Mouse (Mus musculus): Measurements from ENCODE around the gene Tubb2b.

The Tubb2b gene

GRCm38 (mm10) chr13:34130226-34130731 lies at the start of gene Tubb2b:
Tubb2b (minus strand) TSS chr13:34130466.
- peak in 1 of 2 experiments; percentile 61 for DNase-seq

- DNase-seq, result no peak
Measured at GRCm38 (mm10) chr13:34174025-34174424, 43.8 kb upstream of the Tubb2b start.

DNA sequence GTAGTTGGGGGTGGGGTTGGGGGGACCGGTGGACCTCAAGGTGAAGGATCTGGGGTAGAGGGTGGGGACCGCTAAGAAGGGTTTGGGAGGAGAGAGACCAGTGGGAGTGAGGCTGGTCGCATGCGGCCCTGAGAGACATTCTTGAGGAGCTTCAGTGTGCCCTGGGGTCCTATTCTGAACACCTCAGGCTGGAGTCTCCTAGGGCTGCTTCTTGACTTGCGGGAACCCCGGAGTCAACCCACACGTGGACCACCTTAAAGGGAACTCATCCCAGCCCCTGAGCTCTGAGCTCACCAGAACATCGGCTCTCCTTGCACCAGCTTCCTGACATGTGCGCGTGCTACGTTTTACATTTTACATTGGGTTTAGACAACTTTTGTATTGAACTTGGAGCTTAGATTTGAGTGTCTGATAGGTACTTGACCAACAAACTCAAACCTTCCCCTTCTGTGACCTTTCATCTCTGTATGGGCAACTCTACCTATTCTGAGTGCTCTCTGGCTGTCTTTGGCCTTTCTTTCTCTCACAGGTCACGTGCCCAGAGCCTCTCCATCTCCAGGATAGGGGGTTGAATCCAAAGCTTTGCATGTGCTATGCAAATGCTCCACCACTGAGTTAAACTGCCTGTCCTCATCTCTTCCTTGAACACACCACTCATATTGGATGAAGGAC lies 33.2 kb upstream of the Tubb2b start:
- DNase-seq, result no peak

DNA sequence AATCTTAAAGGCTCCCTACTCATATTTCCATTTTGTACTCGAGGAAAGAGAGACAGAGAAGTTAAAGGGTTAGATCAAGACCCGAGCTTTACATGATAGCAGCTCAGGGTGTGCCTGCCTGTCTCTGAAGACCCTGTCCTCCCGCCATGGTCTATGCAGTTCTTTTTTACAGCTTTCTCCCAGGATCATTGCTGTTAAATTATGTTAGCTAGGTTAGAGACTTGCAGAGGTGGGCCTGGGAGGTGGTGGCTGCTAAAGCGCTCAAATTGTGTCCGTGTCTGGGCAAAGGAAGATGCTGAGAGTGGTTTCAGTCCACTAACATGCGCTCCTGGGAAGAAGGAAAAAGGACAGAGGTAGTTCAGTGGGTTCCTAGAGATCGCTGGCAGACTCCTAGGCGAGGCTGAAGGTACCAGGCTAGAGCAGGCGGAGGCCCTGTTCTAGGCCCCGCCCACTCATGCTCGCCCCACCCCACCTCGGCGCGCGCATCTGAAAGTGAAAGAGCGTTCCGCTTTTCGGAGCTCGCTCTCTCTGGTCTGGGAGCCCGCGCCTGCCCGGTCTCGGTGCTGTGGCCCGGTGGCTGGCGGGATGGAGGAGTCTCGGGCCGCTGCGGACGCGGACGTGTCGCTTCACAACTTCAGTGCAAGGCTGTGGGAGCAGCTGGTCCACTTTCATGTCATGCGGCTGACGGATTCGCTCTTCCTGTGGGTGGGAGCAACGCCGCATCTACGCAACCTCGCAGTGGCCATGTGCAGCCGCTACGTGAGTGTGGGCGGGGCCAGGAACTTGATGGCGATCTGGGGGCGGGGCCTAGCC lies 32.4 kb upstream of the Tubb2b start, which contains the start of gene Psmg4:
Gene Psmg4 (plus strand): TSS at position 474 of the 813 bp plus-strand sequence.
- DNase-seq, result peak; percentile 94 to 97

DNA sequence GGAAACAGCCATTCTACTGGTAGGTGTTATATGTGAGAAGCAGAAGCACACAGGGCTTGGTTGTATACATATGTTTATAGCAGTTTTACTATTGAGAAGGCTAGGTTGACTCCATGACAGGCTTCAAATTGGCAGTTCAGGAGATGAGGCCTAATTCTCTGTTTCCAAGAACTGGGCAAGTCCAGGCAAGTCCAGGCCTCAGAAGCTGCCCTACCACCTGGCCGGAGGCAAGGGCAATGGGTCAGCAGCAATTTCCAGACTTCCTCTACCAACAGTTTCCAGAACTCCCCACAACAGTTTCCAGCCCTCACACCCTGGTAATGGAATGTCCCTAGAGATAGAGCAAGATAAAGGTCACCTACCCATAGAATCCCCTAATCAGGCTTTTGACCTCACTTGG lies 29.7 kb upstream of the Tubb2b start:
- DNase-seq, result no peak

GRCm38 (mm10) chr13:34157596-34158157 lies 27.4 kb upstream of the Tubb2b start:
- no peak for DNase-seq

- DNase-seq, result no peak
Measured at GRCm38 (mm10) chr13:34156840-34157185, 26.5 kb upstream of the Tubb2b start.

GRCm38 (mm10) chr13:34156133-34156839 lies 26.0 kb upstream of the Tubb2b start:
- no peak for DNase-seq

DNA sequence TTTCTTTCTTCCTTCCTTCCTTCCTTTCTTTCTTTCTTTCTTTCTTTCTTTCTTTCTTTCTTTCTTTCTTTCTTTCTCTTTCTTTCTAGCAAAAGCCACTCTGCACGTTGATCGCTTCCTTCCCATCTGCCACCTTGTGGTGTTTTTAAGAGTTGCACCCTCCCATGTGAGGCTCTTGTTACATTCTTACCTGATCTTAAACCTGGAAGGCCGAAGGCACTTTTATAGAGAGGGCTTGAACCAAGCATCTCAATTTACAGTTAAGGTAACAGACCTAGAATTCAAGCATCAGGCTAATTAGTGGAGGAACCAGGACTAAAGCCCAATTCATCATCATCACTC lies 24.6 kb upstream of the Tubb2b start:
- peak; percentile 80 to 85 for DNase-seq

GRCm38 (mm10) chr13:34154217-34154930 lies 24.1 kb upstream of the Tubb2b start:
- DNase-seq, result peak; percentile 85 to 90

DNA sequence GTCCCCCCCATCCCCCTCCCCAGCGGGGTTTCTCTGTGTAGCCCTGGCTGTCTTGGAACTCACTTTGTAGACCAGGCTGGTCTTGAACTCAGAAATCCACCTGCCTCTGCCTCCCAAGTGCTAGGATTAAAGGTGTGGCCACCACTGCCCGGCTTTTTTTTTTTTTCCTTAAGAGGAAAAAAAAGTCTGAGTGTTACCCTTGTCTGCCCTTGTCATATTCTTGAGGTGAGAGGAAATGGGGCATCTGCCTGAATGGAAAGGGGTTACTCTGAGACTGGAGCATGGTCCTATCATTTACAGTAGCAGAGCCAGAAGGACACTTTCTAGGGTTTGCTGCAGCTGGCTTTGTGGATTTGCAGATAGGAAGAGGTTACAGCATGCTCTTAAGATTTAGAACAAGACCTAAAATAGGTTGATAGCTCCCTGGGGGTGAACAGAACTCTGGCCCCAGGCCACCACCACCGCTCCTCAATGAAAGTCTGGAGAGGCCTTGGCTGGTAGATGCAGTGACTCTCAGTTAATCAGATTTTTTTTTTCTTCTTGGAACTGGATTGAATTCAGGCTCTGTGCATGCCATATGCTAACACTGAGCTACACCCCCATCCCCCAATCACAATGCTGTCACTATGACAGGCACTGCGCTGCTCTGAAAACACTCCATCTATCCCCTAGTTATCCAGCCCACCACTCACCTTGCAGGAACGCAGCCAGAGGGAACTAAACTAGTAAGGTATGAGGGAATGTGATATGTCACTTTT lies 23.2 kb upstream of the Tubb2b start:
- no peak for DNase-seq

DNA sequence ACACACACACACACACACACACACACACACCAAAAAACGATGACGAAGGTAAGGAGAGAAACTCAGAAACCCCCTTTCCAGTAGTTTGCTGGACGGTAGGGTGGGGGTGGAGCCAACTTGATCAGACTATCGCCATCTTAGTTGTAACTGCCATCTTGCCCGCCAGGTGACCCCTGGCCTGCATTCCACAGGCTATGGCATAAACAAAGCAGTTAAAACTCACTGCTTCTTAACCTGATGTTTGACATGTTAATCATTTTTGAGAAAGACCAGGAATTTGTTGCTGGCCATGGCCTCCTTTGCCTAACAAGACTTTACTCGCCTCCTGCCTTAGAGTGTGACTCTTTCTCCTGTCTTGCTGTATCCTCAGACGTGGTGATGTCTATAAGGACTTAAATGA lies 22.4 kb upstream of the Tubb2b start:
- DNase-seq, result peak; percentile 41 to 50

GRCm38 (mm10) chr13:34151425-34151824 lies 21.2 kb upstream of the Tubb2b start:
- DNase-seq, result no peak

GRCm38 (mm10) chr13:34150271-34151027 lies 20.2 kb upstream of the Tubb2b start:
- DNase-seq, result peak in 1 of 2 experiments; percentile 26

GRCm38 (mm10) chr13:34149463-34150176 lies 19.4 kb upstream of the Tubb2b start:
- DNase-seq, result no peak

- peak; percentile 52 to 71 for DNase-seq
Measured at GRCm38 (mm10) chr13:34148767-34149392, 18.6 kb upstream of the Tubb2b start.

- no peak for DNase-seq
Measured at GRCm38 (mm10) chr13:34148181-34148580, 17.9 kb upstream of the Tubb2b start.

DNA sequence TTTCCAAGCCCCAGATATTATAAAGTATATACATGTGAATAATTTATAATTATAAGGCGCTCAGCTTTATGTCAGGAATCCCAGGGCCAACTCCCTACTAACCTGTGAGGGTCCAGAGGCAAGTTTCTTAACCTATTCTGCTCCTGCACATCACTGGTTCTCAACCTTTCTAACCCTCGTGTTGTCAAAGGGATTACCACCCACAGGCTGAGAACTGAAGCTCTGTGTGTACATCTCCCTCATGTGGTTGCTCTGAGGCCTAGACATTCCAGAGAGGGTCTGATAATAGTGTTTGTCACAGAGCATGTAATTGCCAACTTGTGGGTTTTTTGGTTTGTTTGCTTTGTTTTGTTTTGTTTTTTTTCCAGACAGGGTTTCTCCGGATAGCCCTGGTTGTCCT lies 16.6 kb upstream of the Tubb2b start:
- no peak for DNase-seq

DNA sequence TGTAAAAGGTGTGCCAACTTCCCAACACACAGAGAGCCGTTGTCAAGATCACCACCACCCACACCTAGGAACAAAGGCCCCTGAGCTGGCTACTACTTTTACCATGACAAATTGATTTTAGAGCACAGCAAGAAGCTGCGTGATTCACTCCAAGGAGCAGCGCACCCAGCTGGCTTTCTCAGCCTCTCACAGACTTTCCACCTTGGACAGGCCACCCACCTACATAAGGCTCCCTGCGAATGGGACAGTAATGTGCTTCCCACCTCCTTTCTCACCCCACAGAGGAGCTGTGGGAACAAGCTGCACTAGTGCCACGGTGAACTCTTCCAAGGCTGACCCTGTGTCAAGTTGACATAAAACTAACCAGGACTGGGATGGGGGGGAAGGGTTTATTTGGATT lies 13.1 kb upstream of the Tubb2b start:
- no peak for DNase-seq

- no peak for DNase-seq
Measured at GRCm38 (mm10) chr13:34136605-34137004, 6.3 kb upstream of the Tubb2b start.

Data from kidney, postnatal 36 days (tissue).